Mouse (Mus musculus) gastrocnemius, postnatal 14 days (tissue): ENCODE measurements at regions not wholly inside any gene's neighbourhood (a gene's known extent, or its start where the extent isn't known, plus 50 kb on each side); places are given as distances from the start of the nearest gene placed in this dataset.
"Not testable (repeated sequence)": the region's sequence is repeated elsewhere in the genome, so short reads cannot be mapped to it uniquely, and the experiment has no call there.

Source experiments
- DNase-seq: peaks from one replicate; pipeline ENCODE4 v3.0.0; 2021; ENCODE audit warnings: mixed read lengths
- intact Hi-C: fragments of 180-260 bp; cut with DNase I; formaldehyde crosslinking; loops from one replicate; pipeline ENCODE4 v1.15.1; 2025; ENCODE audit warnings: low total_unique reads

DNA sequence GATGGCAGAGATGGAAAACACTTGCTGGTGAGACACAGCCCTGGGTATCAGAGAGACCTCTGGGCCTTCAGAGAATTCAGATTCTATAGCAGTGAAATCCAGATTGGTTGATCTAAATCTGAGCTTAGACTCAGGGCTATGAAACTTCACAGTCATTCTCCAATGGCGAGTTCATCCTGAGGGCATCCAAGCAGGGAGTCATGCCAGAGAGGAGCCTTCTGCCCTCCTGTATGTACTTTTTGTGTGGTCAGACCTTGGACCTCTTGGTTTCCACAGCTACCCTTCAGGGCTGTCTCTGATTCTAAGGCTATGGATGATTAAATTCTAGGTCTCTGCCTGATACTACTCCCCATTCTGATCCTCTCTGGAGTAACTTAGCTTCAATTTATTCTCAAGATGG lies 122.0 kb upstream of the Mettl15 start:
- intact Hi-C loops, result no loop called here
- DNase-seq, result no peak

DNA sequence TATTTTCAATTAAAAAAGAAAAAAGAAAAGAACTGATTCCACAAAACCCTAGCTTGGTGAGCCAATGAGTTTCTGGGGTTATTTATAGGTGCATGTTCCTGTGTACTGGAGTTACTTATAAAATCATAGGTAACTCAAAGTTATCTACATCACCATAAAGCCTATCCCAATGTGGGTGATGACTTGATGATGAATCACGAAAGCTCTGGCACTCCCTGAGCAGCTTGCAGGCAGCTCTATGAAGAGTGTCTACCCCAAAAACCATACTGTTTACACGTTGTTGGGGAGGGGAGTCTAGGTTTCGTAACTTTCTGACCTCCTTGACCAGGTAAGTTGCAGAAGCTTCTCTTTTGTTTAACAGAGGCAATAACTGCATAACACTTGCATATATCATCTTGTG lies 123.7 kb upstream of the Mettl15 start:
- intact Hi-C loops, result no loop called here
- DNase-seq, result no peak

DNA sequence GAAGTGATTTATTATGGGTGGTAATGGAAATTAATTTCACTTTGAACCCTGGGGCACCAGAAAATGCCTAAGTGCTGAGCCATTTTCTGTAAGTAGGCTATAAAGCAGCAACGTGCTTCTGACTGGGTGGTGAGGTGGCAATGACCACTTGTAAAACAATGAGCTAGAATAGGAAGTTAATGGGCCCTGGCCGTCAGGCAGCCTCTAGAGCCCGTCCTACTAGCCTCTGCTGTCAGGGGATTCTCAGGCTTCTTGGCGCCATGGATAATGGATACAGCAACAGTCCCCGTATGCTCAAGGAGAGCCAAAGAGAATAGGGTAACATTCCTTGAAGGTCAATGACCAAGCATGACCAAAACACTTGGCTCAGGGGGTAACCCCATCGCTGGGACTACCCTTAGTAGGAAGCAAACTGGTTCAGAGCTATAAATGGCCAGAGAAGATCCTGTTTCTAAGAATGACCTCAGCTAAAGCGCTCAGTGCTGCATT lies 126.1 kb upstream of the Mettl15 start:
- DNase-seq, result no peak
- intact Hi-C loops, result no loop called here

DNA sequence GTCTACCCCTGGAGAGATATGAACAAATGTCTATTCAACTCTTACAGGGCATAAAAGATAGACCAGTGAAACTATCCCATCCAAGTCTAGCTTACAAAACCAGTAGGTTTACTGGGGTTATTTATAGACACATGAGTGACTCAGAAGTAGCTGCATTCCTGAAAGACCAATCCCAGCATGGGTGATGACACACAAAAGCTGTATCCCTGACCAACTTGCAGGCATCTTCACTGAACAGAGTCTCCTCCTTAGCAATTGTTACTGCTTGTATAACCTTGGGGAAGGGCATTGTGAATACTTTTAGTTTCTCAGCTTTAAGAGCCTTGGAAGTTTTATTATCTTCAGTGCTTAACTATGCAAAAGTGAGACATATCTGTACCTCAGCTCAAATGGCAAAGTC lies 139.6 kb upstream of the Mettl15 start:
- DNase-seq, result no peak
- intact Hi-C loops, result no loop called here

DNA sequence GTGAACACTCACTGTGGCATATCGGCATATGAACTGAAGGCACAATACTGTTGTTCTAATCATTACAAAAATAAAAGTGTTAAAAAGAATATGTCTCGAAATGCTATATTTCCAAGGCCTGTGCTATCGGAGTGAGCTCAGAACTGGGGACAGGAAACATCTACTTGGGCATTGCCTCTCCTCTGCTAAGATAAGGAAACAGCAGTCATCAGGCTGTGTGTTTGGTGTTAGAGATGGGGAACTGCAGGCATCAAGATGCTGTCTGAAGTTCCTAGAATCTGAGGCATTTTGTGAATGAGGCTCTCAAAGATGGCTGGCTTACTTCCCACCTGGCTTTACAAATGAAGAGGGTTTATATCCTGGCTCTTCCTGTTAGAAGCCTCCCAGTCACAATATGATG lies 150.6 kb upstream of the Mettl15 start:
- DNase-seq, result no peak
- intact Hi-C loops, result no loop called here

DNA sequence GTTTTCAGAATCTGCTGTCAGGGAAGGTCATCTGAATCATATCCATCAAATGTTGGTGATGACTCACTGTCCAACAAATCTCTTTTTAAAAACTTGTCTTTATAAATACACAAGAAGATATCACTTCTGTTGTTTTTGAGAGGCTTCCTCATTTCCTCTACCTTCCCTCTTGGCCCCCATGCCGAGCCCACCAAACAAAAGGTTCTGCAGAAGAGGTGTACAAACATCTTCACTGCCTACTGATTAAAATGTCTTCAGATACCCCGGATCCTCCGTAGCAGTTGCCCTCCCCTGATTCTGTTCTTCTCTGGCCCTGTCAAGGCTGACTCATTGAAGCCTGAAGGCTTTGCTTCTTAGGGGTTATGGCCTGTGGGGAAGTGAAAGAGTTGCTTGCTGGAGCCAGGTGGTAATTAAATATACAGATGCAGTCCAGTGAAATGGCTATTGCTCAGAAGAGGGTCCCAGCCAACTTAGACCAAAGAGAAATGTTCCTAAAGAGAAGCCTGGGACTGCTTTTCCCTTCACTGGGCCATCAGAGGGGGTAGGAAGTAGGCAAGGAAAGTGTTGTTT lies 162.1 kb upstream of the Mettl15 start:
- intact Hi-C loops, result no loop called here
- DNase-seq, result no peak

DNA sequence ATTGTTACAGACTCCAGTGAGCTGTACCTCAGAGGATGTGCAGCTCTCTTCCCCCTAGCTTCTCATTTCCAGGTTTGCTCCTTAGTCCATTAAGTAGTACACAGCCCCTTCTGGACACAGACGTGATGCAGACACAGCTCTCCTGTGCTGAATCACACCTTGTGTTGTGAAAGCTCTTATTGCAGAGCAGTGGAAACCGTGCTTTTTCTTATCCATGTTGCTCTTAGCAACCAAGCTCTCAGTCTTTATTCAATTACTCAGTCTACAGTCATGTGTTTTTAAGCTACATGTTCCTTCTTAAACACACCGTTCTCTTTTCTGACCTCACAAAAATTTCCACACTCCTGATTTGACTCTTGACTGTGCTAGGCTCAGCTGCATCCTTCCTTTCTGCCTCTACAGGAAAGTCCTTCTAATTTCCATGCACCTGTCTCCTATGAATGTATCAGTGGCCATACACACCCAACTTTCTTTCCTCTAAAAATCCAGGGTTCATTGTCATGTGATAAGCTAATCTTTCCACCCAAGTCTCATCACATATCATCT lies 163.0 kb upstream of the Mettl15 start:
- no peak for DNase-seq
- intact Hi-C loops, result no loop called here

DNA sequence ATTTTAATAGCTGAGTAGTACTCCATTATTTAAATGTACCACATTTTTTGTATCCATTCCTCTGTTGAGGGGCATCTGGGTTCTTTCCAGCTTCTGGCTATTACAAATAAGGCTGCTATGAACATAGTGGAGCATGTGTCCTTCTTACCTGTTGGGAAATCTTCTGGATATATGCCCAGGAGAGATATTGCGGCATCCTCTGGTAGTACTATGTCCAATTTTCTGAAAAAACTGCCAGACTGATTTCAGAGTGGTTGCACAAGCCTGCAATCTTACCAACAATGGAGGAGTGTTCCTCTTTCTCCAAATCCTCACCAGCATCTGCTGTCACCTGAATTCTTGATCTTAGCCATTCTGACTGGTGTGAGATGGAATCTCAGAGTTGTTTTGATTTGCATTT lies 181.7 kb upstream of the Mettl15 start:
- DNase-seq, intact Hi-C loops: not testable (repeated sequence)

DNA sequence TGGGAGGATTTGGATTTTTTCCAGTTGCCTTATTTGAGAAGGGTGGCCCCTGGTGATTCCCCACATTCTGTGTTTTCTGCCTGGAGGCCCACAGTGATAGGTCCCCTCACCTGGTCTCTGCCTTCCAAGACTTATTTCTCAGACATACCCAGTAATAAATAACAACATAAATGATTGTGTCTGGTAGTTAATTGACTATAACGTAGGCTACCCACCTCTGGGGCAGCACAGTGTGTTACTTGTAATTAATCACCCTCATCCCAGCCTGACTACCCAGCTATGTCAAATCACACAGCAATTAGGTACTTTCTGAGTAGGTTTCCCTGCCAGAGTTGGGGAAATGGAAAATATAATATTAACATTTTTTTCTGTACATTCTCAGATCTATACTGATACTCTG lies 190.2 kb upstream of the Bdnf start:
- no peak for DNase-seq
- intact Hi-C loops, result no loop called here

DNA sequence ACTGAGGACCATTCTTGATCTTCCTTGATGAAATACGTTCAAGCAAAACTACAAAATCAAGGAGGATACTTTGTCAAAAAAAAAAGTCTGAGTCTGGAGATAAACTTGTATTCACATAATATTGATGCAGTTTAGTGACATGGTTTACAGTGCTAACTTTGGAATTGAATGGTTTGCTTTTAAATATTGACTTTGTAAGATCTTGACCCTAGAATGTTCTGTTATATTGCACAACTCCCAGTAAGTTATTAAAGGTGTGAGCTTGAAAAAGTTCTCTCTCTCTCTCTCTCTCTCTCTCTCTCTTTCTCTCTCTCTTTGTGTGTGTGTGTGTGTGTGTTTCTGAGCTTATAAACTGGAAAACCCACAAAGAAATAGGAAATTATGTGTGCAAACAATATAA lies 186.9 kb upstream of the Bdnf start:
- intact Hi-C loops, result no loop called here
- no peak for DNase-seq

DNA sequence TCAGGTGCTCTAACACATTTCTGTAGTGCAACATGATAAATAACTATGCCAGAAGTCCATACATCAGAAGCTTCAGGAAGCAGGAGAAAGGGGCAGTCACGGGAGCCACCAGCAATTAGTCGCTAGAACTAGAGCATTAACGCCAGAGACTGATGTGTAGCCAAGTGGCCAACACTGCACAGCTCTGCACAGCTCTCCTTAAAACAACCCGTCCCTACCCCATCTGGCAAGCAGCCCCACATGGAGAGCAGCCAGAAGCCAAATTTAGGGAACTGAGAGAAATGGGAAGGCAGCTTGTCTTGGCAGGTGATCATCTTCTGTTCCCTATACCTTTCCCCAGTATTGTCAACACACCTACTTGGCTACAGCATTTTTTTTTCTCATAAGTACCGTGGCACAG lies 172.3 kb upstream of the Bdnf start:
- DNase-seq, result no peak
- intact Hi-C loops, result no loop called here

DNA sequence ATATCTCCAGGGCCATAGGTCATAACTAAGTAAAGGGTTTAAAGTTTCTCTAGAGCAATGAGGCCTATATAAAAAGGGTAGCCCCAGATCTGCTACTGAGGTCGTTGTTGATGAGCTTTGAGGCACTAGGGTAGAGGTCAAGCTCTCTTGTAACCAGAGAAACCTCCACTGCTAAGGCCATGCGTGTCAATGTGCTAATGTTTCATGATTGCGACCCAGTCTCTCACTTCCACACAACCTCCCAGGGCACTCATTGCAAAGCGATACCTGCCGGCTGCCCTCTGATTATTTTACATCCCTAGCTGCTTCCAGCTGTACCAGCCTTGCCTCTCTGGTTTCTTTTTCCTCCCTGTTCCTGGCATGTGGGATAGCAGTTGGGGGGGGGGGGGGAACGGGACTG lies 169.6 kb upstream of the Bdnf start:
- no peak for DNase-seq
- intact Hi-C loops, result no loop called here

DNA sequence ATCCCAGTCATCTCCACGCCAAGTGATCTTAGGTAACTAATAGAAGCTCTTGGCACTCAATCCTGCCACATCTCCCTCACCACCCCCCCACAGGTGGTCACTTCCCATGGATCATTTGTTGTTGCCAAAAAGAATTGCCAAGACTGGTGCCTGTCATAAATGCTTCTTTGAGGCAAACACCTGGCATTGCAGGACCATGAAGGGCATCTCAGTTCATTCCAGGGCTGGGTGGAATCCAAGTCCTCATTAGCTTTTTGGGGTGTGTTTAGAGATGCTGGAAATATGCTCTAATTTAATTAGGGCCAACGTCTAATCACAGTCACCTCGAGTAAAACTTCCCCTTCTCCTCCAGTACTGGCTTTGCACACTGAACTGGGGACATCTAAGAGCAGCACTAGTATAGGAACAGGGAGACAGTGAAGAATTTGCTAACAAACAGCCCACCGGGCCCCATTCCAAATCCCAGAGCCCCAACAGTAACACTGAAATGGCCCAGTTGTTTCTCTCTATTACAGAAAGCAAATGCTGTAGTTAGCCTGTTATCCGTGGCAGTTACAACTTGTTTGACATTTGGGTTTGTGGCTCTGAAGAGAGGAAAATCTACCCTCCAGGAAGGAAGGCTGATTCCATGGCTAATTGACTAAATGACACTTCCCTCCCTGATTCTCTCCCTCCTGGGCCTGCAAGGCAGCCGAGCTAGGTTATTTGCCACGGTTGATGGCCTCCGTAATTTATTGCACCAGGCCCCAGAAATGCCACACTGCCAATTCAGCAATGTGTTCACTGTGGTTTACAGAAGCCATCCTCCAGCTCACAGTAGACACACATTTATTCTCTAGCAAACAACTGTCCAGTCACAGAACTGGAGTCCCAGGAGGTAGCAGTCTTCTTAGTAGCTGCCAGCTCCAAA lies 164.2 kb upstream of the Bdnf start:
- DNase-seq, result no peak
- intact Hi-C loops, result no loop called here

DNA sequence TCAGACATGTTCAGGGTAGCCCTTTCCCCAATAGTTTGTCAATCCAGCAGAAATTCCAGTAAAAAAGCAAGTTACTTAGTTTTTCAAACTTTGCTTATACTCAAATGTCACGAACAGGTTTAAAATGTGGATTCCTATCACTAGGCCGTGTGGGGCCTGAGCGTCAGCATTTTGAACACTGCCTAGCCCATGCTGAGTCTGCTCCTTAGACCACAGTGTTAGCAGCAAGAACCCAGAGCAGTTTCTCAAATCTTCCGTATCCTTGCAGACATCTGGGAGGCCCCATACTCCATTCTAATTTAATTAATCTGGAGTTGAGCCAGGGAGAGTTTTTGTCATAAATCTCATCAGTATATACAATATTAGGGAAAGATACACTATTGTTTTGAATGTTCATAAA lies 163.4 kb upstream of the Bdnf start:
- intact Hi-C loops, result no loop called here
- DNase-seq, result no peak

DNA sequence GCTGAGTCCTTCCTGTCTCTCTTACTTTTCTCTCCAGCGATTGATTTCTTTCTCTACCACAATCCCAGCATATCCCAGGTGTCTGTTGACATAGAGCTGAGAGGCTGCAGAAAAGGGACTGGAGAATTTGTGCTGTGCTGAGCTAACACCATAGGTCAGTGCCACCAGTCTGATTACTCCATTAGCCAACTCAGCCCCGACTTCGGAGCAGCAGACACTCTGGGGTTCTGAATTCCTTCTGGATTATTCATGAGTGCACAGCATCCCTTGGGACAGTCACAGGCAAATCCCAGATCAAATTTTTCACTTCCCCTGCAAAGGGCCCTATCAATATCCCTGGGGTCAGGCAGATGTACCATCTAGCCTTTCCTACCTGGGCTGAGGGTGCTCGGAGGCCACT lies 155.2 kb upstream of the Bdnf start:
- intact Hi-C loops, result no loop called here

DNA sequence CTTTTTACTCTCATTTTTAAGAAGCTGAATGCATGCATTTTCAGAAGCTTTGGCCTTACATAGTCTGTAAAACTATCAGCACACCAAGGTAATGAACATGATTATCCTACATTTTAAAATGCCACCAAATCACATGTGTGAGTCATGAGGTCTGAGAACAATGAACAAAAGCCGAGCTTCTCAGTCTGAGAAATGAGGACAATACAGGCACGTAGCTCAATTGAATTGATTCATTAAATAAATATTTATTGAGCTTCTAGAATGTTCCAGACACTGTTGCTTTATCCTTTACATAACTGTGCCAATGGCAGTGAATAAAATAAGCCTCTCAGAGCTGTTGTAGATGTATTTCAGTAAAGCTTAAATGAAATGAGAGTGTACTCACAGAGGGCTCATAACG lies 154.0 kb upstream of the Bdnf start:
- intact Hi-C loops, result no loop called here
- DNase-seq, result no peak

More for the DNA sequence above, 155.2 kb upstream of the Bdnf start:
- DNase-seq, result no peak

DNA sequence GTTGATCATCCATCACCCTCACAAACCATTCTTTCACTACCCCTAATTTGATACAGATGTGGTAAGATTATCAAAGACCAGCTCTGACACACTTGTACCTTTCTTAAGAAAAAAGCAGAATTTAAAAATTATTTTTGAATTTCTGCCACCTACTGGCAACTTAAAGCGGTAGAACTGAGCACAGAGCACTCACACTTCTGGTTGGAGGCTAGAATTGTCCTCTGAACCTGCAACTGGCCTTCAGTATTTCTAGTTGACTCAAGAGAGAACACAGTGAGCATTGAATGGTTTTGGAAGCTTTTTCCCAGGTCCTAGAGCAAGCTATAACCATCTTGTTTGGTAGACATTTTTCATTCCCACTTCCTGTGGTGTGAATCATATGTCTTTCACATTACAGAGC lies 135.0 kb upstream of the Bdnf start:
- DNase-seq, result no peak
- intact Hi-C loops, result no loop called here

DNA sequence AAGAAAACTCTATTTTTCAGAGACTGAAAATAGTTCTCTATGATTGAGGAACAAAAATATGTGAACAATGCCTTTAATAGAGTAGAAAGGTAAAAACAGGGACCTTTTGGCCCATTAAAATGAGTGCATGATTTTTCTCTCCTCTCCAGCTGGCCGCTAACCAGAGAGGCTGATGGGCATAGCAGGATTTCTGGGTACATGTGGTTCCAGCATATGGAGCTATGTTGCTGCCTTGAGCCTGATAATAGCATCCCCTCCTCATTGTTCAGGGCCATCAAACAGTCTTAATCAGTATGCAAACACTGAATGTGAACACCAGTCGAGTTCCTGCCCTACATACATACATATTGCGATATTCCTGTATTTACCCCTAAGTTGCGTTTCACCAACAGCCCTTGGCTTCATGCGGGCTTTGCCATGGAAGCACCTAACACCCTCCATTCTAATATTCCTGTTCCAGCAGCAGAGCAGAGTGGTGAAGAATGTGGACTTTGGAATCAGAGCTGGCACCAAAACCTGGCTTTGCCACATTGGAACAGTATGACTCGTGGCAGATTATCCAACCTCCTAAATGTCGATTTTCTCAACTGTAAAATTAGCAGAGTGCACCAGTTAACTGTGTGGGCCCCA lies 127.9 kb upstream of the Bdnf start:
- intact Hi-C loops, result no loop called here
- no peak for DNase-seq

DNA sequence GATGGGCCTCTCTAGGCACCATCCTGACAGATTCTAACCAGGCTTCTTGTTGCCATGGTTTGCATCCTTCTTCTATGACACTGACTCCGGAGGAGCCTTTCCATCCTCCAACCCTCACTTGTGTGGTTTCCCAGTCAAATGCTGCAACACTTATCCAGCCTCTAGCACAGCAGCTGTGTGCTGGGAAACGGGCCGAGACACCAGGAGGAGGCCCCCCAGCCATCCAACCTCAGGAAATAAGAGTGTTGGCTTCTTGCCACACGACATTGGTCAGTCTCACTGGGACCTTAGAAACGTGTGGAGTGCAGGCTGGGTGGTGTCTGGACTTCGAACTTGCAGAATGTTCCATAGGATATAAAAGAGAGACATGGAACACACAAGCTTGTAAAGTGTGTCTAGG lies 119.9 kb upstream of the Bdnf start:
- intact Hi-C loops, result no loop called here
- DNase-seq, result peak; percentile 30
